Mouse (Mus musculus): Measurements from ENCODE around the gene Pkd1l1. TPM values are rescaled to one million over a fixed set of nuclear protein-coding genes. Genes with fewer than 3 reads are reported as not detected.
A peak's percentile ranks its signal among the peaks of the same experiment; 100 is the strongest.

Gene Pkd1l1
- polyA plus RNA-seq, 1 experiment from 2014 or later: 0.23 TPM

DNA sequence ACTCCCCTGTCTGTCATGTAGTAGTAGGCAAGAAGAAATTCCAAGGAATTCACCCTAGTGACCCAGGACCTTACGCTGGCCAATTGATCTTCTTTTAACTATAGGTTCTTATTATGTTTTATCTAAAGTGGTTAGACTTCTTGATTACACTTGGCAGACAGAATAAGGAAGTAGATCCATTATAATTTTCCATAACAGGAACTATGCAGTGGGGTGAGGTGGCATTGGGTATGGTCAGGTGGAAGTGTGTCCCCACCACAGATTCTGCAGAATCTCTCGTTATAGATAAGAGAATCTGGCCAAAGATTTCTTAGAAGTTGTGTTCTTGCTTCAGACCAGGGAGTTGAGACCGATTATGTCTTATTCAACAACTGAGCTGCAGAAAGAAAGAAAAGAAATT is 185.5 kb downstream of the Pkd1l1 start:
- no peak overlapping the region for H3K9ac ChIP-seq (replicated peaks; ENCODE audit: low read depth, low read length)
- no peaks in the 10 kb centered on the region for H3K36me3 ChIP-seq (ENCODE audit: control insufficient read depth, insufficient read depth)
- 94% methylated on average over 3 of the region's 3 CpGs for WGBS
- H3K27ac ChIP-seq (ENCODE audit: low read length): no peak overlapping the region
- ATAC-seq: no peak
- no peak overlapping the region for H3K4me2 ChIP-seq (ENCODE audit: low read length)
- H3K27me3 ChIP-seq (replicated peaks; ENCODE audit: control insufficient read depth, insufficient read depth, low read length): no peaks in the 10 kb centered on the region
- H3K4me3 ChIP-seq (replicated peaks; ENCODE audit: low read length): no peak overlapping the region
- H3K4me1 ChIP-seq (replicated peaks; ENCODE audit: control insufficient read depth, insufficient read depth, low read length): no peaks in the 10 kb centered on the region
- no peaks in the 10 kb centered on the region for H3K9me3 ChIP-seq (ENCODE audit: control insufficient read depth, low read length)

DNA sequence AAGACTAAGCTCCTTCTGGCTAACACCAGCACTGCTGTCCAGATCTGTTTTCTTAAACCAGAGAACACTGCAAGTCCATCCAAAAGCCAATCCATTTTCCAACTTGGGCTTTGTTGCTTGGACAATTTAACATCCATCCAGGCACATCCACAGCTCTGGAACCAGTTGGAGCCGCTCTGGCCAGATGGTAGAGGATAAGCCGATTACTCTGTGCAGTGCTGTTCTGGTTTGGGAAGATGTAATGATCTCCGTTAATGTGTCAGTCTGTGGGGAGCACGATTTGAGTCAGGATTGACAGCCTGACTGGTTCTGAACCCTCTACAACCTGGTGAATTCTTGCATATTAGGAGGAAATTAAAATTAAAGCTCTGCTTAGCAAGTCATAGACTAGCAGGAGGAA is 188.7 kb downstream of the Pkd1l1 start:
- Histone ChIP-seq H3K36me3 (ENCODE audit: control insufficient read depth, insufficient read depth) (no peaks in the 10 kb centered on the region), H3K4me2 (ENCODE audit: low read length) (no peak overlapping the region), H3K27me3 (replicated peaks; ENCODE audit: control insufficient read depth, insufficient read depth, low read length) (no peaks in the 10 kb centered on the region), H3K9me3 (ENCODE audit: control insufficient read depth, low read length) (no peaks in the 10 kb centered on the region), H3K4me1 (replicated peaks; ENCODE audit: control insufficient read depth, insufficient read depth, low read length) (no peaks in the 10 kb centered on the region), H3K4me3 (replicated peaks; ENCODE audit: low read length) (no peak overlapping the region), H3K27ac (ENCODE audit: low read length) (no peak overlapping the region), H3K9ac (replicated peaks; ENCODE audit: low read depth, low read length) (no peak overlapping the region)
- 80% methylated on average over 4 of the region's 4 CpGs for WGBS
- no peak for ATAC-seq

DNA sequence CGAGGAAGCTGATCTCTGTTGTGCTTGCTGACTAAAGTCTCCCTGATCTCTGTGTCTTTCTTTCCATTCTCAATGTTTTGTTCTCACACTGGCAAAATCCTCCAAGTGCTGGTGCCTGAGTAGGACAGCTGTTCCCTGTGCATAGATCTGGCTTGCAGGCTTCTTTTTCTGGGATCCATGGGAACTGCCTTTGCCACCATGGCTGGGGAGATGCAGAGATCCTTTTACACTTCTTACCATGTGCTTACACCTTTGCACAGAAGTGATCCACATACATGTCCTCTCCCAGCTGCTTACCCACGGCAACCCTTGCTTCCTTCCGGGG is 191.0 kb downstream of the Pkd1l1 start:
- Histone ChIP-seq H3K4me3 (replicated peaks; ENCODE audit: low read length) (no peak overlapping the region), H3K27ac (ENCODE audit: low read length) (no peak overlapping the region), H3K36me3 (ENCODE audit: control insufficient read depth, insufficient read depth) (no peaks in the 10 kb centered on the region), H3K9me3 (ENCODE audit: control insufficient read depth, low read length) (no peaks in the 10 kb centered on the region), H3K9ac (replicated peaks; ENCODE audit: low read depth, low read length) (no peak overlapping the region), H3K4me1 (replicated peaks; ENCODE audit: control insufficient read depth, insufficient read depth, low read length) (no peaks in the 10 kb centered on the region), H3K27me3 (replicated peaks; ENCODE audit: control insufficient read depth, insufficient read depth, low read length) (no peaks in the 10 kb centered on the region), H3K4me2 (ENCODE audit: low read length) (no peak overlapping the region)
- 73% methylated on average over 3 of the region's 3 CpGs for WGBS
- no peak for ATAC-seq

DNA sequence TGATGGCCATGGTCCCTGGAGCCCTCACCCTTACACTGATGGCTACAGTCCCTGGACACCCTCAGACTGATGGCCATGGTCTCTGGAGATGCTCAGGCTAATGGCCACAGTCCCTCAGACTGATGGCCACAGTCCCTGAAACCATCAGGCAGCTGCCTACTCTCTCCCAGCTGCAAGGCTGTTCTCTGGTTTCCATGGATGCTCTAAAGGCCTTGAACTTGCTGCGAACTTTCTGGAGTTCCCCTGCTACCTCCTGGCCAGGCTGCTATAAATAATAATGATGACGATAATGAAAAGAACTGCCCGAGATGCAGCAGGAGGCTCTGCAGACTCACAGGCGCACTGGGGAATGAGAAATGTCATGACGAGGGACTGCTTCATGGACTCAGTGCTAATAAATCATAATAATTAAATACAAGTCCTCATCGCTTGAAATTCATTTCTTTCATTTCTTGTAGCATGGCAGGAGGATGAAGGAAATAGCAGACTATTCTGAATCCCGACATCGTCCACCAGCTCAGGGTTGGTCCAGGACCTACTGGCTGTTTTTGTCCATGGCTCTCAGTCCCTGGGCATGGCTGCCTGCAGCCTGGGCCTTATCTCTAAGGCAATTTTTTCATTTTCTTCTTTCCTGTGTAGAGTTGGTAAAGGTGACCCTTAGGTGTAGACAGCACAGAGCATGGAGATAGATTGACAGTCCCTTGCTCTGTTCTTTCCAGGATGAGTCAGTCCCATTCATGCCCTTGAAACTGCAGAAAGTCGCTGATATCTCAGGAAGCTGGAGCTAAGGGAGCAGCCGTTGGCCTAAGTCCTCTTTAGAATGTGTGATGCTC is 191.5 kb downstream of the Pkd1l1 start:
- WGBS: 81% methylated on average over 10 of the region's 10 CpGs
- H3K27me3 ChIP-seq (replicated peaks; ENCODE audit: control insufficient read depth, insufficient read depth, low read length): no peaks in the 10 kb centered on the region
- H3K4me3 ChIP-seq (replicated peaks; ENCODE audit: low read length): no peak overlapping the region
- no peak overlapping the region for H3K9ac ChIP-seq (replicated peaks; ENCODE audit: low read depth, low read length)
- H3K4me2 ChIP-seq (ENCODE audit: low read length): no peak overlapping the region
- ATAC-seq: no peak
- H3K27ac ChIP-seq (ENCODE audit: low read length): no peak overlapping the region
- H3K36me3 ChIP-seq (ENCODE audit: control insufficient read depth, insufficient read depth): no peaks in the 10 kb centered on the region
- H3K4me1 ChIP-seq (replicated peaks; ENCODE audit: control insufficient read depth, insufficient read depth, low read length): no peaks in the 10 kb centered on the region
- H3K9me3 ChIP-seq (ENCODE audit: control insufficient read depth, low read length): no peaks in the 10 kb centered on the region

DNA sequence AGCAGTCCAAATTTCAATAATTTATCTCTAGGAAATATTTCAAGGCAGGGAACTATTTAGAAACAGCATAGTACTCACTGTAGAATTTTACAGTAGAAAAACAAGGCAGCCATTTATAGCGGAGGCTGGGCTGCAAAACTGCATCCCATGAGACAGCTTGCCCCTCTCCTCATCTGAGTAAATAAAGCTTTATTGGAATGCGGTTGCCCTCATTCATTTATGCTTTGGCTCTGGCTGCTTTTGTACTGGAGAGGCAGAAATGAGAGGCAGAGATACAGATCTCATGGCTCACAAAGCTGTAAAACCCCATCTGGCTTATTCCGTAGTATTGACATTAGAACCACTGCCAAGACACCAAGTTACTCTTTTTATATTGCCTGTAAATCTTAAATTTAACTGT is 193.6 kb downstream of the Pkd1l1 start:
- ATAC-seq: peak; percentile 82
- Histone ChIP-seq H3K9me3 (ENCODE audit: control insufficient read depth, low read length) (no peaks in the 10 kb centered on the region), H3K9ac (replicated peaks; ENCODE audit: low read depth, low read length) (no peak overlapping the region), H3K27ac (ENCODE audit: low read length) (no peak overlapping the region), H3K36me3 (ENCODE audit: control insufficient read depth, insufficient read depth) (no peaks in the 10 kb centered on the region), H3K4me2 (ENCODE audit: low read length) (no peak overlapping the region), H3K4me1 (replicated peaks; ENCODE audit: control insufficient read depth, insufficient read depth, low read length) (no peaks in the 10 kb centered on the region), H3K4me3 (replicated peaks; ENCODE audit: low read length) (no peak overlapping the region), H3K27me3 (replicated peaks; ENCODE audit: control insufficient read depth, insufficient read depth, low read length) (no peaks in the 10 kb centered on the region)
- 42% methylated on average over 3 of the region's 3 CpGs for WGBS

Other genes starting within 250 kb of the Pkd1l1 start
- 9.3 and 10.4 TPM in 2 replicates for gene Hus1, start 37.9 kb upstream of the Pkd1l1 start, polyA plus RNA-seq (2015; fragmentation: Nextera tagmentation; extraction: Ambion mirVana)
- 0.75 and 1.3 TPM in 2 replicates for gene Gm11992, start 75.3 kb upstream of the Pkd1l1 start, polyA plus RNA-seq (2015; fragmentation: Nextera tagmentation; extraction: Ambion mirVana)
- gene Sun3, start 75.7 kb upstream of the Pkd1l1 start, polyA plus RNA-seq (2015; fragmentation: Nextera tagmentation; extraction: Ambion mirVana): 0.24 TPM in 1 of 2 replicates, not detected in the other
- 1.0 and 2.7 TPM in 2 replicates for gene Upp1, start 144.8 kb upstream of the Pkd1l1 start, polyA plus RNA-seq (2015; fragmentation: Nextera tagmentation; extraction: Ambion mirVana)
- 0.04 TPM in 1 of 2 replicates, not detected in the other for gene Abca13, start 218.7 kb upstream of the Pkd1l1 start, polyA plus RNA-seq (2015; fragmentation: Nextera tagmentation; extraction: Ambion mirVana)

All from forebrain, embryonic 16.5 days (tissue).